Mouse (Mus musculus) forebrain, embryonic 10.5 days (tissue): Measurements from ENCODE around the gene Txndc5. TPM values are rescaled to one million over a fixed set of nuclear protein-coding genes. Genes with fewer than 3 reads are reported as not detected.
A peak's percentile ranks its signal among the peaks of the same experiment; 100 is the strongest.

Experiments
- DNase-seq: peaks from one replicate; pipeline ENCODE4 v3.0.0-alpha.2; 2017; ENCODE audit warnings: low spot score; ENCODE audit errors: extremely low spot score
- H3K27ac ChIP-seq: fragments of 300-500 bp; sonication (generic); 2 replicates; pipeline ENCODE4 v1.5.1; 2016; ENCODE audit warnings: mild to moderate bottlenecking
- H3K27me3 ChIP-seq: fragments of 300-500 bp; sonication (generic); 2 replicates; pipeline ENCODE4 v1.6.1; 2016; ENCODE audit warnings: mild to moderate bottlenecking; ENCODE audit not compliant: poor library complexity, severe bottlenecking
- H3K36me3 ChIP-seq: fragments of 300-500 bp; sonication (generic); replicated peaks from 2 replicates; pipeline ENCODE4 v1.6.1; 2016; ENCODE audit warnings: mild to moderate bottlenecking, moderate library complexity
- H3K4me1 ChIP-seq: fragments of 300-500 bp; sonication (generic); 2 replicates; pipeline ENCODE4 v1.6.1; 2016
- H3K4me3 ChIP-seq: fragments of 300-500 bp; sonication (generic); 2 replicates; pipeline ENCODE4 v1.5.1; 2016; ENCODE audit warnings: mild to moderate bottlenecking, moderate library complexity
- H3K9me3 ChIP-seq: fragments of 300-500 bp; sonication (generic); 2 replicates; pipeline ENCODE4 v1.6.1; 2016; ENCODE audit warnings: mild to moderate bottlenecking, moderate library complexity
- WGBS: fragments of 180-500 bp; shearing (Covaris S2); methylation state at CpG from one replicate; pipeline ENCODE4 v1.1.7; 2016; 5-methylcytosine and 5-hydroxymethylcytosine counted together
- polyA plus RNA-seq: library from polyadenylated mRNA; unstranded; fragments of >200 nt; fragmentation: Nextera tagmentation; extraction: Ambion mirVana; gene quantifications from 2 replicates; pipeline ENCODE4 v1.2.1, GENCODE M21; 2016

Gene Txndc5
- polyA plus RNA-seq, result 144 and 153 TPM in 2 replicates

DNA sequence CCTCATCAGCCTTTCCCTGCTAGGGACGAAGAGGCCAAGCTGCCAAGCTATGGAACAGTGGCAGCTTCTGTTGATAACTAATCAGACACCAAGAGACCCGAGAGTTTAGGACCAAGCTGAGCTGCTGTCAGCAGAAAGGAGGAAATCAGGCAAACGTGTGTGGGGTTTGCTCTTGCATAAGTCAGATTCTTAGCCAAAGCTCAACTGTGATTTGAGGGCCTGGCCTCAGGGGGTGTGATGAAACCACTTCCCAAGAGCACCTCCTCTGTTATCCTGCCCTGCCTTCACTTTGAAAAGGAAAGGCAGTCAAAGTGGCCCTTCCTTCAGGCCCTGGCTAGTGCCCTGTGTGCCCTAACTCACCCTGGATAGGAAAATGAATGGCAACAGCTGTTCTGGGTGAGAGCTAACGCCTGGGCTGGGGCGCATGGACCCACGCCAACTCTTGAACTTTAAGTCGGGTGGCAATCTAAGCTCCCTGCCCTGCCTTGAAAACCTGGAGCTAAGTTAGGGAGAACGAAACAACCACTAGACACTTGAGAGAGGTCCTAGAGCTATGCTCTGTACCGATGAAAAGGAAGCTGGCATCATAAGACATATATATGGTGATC, at the start of gene Txndc5:
Txndc5 (minus strand) TSS at position 138 of the 608 bp plus-strand sequence.
- 58% methylated on average over 9 of the region's 9 CpGs for WGBS
- Histone ChIP-seq H3K9me3 (no peaks in the 10 kb centered on the region), H3K27ac (peak within 1 kb of the TSS; percentile 94), H3K36me3 (peaks cover 7% of the 10 kb centered on the region; the same call in 1 of the 2 replicates), H3K4me3 (peak within 1 kb of the TSS; percentile 94), H3K27me3 (peaks cover 8% of the 10 kb centered on the region; the same call in 1 of the 2 replicates), H3K4me1 (peaks cover 32% of the 10 kb centered on the region)
- DNase-seq, result no peak

DNA sequence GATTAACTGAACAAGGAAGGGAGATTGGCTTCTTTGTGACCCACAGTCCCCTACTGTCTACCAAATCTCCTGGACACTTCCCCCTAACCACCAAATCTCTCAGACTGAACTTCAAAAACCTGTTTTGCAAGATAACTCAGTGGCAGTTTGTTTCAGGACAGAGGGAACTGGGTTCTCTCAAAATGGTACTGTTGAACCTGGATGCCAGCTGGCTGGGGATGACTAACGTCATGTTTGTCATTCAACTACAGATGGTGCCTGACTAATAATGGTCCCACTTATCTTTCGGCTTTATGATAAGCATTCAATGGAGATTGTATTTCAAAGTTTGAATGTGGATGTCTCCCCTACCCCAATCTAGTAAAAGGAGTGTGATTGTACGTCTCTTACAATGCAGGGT, 46.0 kb upstream of the Txndc5 start:
- WGBS, result 84% methylated on average over 3 of the region's 3 CpGs
- DNase-seq, result no peak
- no peak overlapping the region for H3K4me3 ChIP-seq
- no peak overlapping the region for H3K27ac ChIP-seq
- H3K27me3 ChIP-seq, result no peaks in the 10 kb centered on the region
- no peaks in the 10 kb centered on the region for H3K36me3 ChIP-seq
- peaks cover 3% of the 10 kb centered on the region; the same call in 1 of the 2 replicates for H3K4me1 ChIP-seq
- peaks cover 4% of the 10 kb centered on the region; the same call in 1 of the 2 replicates for H3K9me3 ChIP-seq

DNA sequence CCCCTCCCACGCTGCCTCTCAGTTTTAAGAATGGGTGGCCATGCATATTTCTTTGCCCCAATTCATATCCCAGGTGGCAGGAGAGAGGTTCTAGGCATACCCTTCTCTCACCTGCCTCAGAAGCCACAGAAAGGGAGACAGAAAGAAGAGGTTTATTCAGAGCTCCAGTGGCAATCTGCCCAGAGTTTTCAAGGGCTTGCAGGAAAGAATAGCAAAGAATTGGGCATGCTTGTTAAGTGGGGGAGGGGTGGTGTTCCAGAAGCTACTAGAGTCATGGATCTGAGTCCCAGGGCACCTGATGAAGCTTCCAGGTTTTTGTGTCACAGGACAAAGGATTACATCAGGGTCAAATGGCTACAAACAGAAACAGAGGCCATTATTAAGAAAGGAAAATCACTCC, 44.7 kb upstream of the Txndc5 start:
- no peaks in the 10 kb centered on the region for H3K36me3 ChIP-seq
- H3K4me1 ChIP-seq, result peaks cover 7% of the 10 kb centered on the region
- no peak for DNase-seq
- no peaks in the 10 kb centered on the region for H3K27me3 ChIP-seq
- no peak overlapping the region for H3K27ac ChIP-seq
- WGBS, result 86% methylated on average over 1 of the region's 1 CpGs
- H3K4me3 ChIP-seq, result no peak overlapping the region
- no peaks in the 10 kb centered on the region for H3K9me3 ChIP-seq

DNA sequence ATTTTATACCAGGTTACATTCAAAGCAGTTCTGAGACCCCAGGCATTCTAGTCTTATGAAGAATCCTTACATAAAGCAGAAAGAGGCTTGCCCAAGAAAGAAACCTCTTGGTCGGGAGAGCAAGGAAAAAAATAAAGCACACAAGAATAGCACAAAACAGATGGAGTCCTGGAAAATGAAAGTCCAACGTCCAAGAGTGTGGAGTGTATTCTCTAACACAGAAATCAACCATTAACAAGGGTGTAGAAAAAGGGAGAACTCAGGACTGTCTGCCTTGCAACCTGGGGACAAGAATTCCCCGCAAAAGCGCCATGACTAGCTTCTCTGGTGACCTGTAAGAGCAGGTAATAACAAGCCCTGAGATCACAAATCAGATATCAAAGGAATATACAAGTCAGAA, 36.6 kb upstream of the Txndc5 start:
- H3K36me3 ChIP-seq, result no peaks in the 10 kb centered on the region
- WGBS, result 84% methylated on average over 4 of the region's 4 CpGs
- H3K4me1 ChIP-seq, result peaks cover 7% of the 10 kb centered on the region
- no peak overlapping the region for H3K4me3 ChIP-seq
- H3K27ac ChIP-seq, result no peak overlapping the region
- no peaks in the 10 kb centered on the region for H3K27me3 ChIP-seq
- DNase-seq, result no peak
- no peaks in the 10 kb centered on the region for H3K9me3 ChIP-seq

DNA sequence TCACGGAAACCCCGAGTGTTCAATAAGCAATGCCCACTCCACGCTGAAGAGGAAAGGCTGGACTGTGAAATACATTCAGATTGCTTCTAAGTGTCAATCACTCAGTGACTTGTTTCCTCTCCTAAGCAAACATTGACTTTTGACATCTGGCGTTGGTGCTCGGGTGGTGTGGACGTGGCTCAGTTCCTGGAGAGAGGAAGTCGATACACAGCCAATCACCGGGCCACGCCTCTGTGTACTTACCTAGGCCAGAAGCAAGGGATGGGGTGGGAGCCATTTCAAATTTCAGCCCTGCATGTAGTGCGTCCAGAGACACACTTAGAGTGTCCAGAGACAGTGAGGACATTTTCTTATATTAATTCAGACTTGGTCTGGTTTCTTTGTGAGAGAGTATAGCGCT, 26.0 kb upstream of the Txndc5 start:
- H3K9me3 ChIP-seq, result no peaks in the 10 kb centered on the region
- no peak for DNase-seq
- no peaks in the 10 kb centered on the region for H3K4me1 ChIP-seq
- no peaks in the 10 kb centered on the region for H3K27me3 ChIP-seq
- H3K36me3 ChIP-seq, result no peaks in the 10 kb centered on the region
- no peak overlapping the region for H3K4me3 ChIP-seq
- no peak overlapping the region for H3K27ac ChIP-seq
- WGBS, result 84% methylated on average over 11 of the region's 11 CpGs

DNA sequence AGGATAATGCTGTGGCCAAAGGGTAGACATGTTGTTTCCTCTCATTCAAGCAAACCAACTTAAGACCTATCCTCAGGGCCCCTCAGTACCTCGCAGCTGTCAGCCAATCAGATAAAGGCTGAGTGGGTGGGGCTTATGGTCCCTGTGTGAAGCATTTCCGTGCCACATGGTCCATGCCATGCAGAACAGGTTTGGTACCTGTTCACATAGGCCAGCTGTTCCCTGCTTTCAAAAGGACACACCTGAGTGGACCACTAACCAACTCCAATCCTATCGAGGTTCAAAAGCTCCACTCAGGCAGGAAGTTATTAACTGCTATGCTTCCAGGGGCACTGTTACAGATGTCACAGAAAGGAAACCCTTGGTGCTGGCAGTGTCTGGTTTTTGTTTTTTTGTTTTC, 25.6 kb upstream of the Txndc5 start:
- Histone ChIP-seq H3K9me3 (no peaks in the 10 kb centered on the region), H3K4me1 (no peaks in the 10 kb centered on the region), H3K27me3 (no peaks in the 10 kb centered on the region), H3K36me3 (no peaks in the 10 kb centered on the region), H3K27ac (no peak overlapping the region), H3K4me3 (no peak overlapping the region)
- DNase-seq, result no peak
- 82% methylated on average over 3 of the region's 3 CpGs for WGBS

DNA sequence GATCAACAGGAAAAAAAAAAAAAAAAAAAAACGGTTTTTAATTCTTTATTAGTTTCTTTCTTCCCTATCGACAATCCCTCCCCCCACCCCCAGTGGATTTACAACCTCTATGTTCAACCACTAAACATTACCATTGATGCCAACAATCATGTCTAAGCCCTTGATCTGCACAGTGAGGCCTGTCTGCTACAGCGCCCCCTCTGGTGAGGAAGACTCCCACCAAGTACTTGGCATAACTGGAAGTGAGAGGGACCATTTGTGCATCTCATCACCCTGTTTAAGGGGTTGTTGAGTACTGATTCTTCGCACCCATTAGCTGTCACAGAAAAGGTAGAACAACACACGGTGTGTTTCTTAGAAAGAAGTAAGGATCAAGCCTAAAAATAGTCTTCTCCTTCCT, 20.1 kb upstream of the Txndc5 start:
- Histone ChIP-seq H3K4me3 (no peak overlapping the region), H3K9me3 (no peaks in the 10 kb centered on the region), H3K36me3 (no peaks in the 10 kb centered on the region), H3K4me1 (no peaks in the 10 kb centered on the region), H3K27ac (no peak overlapping the region), H3K27me3 (no peaks in the 10 kb centered on the region)
- no peak for DNase-seq
- WGBS, result 77% methylated on average over 5 of the region's 5 CpGs

DNA sequence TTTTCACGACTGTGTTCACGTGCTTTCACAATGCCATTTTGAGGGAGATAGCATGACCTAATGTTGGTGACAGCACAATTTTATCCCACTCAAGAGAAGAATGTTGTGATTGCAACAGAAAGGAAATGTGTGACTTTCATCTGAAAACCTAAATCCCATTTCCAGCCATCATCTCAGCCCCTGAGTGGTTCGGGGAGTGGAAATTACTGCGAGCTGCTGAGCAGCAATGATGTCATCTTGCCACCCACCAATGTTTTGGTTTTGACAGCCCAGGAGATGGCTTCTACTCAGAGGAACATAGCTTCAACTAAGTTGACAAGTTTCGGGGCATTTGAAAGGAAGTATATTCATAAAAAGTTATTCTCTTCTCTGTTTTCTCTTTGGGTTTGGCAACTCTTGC, 19.1 kb upstream of the Txndc5 start:
- no peak overlapping the region for H3K4me3 ChIP-seq
- no peak for DNase-seq
- H3K36me3 ChIP-seq, result no peaks in the 10 kb centered on the region
- no peaks in the 10 kb centered on the region for H3K9me3 ChIP-seq
- WGBS, result 95% methylated on average over 5 of the region's 5 CpGs
- H3K4me1 ChIP-seq, result no peaks in the 10 kb centered on the region
- H3K27ac ChIP-seq, result no peak overlapping the region
- H3K27me3 ChIP-seq, result no peaks in the 10 kb centered on the region

DNA sequence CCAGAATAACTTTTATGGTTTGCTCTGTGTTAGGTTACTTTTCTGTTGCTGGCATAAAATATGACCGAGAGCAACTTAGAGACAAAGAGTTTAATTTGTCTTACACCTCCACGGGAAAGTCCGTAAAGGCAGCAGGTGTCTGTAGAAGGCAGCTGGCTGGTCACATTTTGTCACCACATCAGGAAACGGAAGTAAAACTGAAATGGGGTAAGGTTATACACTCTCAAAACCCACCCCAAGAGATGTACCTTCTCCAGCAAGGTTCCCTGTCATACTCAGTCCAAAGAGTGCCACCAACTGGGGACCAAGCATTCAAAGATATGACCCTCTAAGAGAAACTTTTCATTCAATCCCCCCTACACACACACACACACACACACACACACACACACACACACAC, 18.1 kb upstream of the Txndc5 start:
- no peaks in the 10 kb centered on the region for H3K9me3 ChIP-seq
- H3K4me1 ChIP-seq, result no peaks in the 10 kb centered on the region
- no peak for DNase-seq
- H3K4me3 ChIP-seq, result no peak overlapping the region
- H3K27ac ChIP-seq, result no peak overlapping the region
- H3K27me3 ChIP-seq, result no peaks in the 10 kb centered on the region
- 86% methylated on average over 4 of the region's 4 CpGs for WGBS
- no peaks in the 10 kb centered on the region for H3K36me3 ChIP-seq

DNA sequence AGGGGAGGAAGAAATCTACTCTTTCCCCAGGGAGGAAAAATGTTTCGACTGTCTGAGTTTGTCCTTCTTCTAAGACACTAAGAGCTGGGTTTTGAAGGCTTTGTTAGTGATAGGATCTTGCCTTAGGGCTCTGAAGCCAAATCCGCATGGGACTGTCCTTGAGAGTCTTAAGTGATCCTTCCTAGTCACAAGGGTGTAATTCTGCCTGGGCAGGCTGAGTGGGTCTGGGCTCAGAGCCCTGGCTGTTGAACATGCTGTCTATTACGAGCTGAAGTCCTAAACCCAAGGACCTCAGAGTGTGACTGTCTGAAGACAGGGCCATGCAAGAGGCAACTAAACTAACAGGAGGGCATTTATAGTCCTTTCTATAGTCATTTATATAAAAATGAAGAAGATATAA, 16.8 kb upstream of the Txndc5 start:
- H3K36me3 ChIP-seq, result no peaks in the 10 kb centered on the region
- H3K4me1 ChIP-seq, result no peaks in the 10 kb centered on the region
- H3K4me3 ChIP-seq, result no peak overlapping the region
- H3K27me3 ChIP-seq, result no peaks in the 10 kb centered on the region
- no peak for DNase-seq
- no peak overlapping the region for H3K27ac ChIP-seq
- WGBS, result 71% methylated on average over 3 of the region's 3 CpGs
- no peaks in the 10 kb centered on the region for H3K9me3 ChIP-seq

DNA sequence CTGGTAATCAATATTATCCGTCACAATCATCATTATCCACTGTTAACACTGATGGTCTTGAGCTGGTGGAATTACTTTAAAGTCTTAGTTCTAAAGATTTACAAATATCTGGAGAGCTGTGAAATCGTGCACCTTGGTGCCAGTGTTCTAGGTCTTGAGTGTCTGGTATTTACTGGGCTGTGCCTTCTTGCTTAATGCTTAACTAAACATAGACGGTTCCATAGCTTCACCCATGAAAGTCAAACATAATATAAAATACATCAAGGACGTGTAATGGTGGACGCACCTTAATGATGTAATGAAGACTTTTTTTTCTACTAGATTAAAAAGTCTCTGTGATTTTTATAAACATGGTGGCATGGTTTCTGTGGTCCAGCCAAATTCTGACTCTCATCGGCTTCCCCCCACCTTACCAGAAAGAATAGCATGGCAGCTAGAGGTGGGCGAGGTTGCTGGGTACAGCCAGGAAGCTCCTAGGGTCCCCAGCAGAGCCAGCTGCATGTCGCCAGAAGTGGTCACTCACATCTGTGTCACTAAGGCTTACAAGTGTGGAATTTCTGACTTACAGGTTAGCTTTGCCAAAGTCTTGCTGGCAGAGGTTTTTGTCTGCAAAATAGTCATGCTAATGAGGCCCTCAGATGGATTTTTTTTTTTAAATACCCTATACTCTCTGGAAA, 16.3 kb upstream of the Txndc5 start:
- 90% methylated on average over 8 of the region's 8 CpGs for WGBS
- no peaks in the 10 kb centered on the region for H3K27me3 ChIP-seq
- H3K9me3 ChIP-seq, result no peaks in the 10 kb centered on the region
- no peaks in the 10 kb centered on the region for H3K4me1 ChIP-seq
- no peak overlapping the region for H3K4me3 ChIP-seq
- no peak for DNase-seq
- no peaks in the 10 kb centered on the region for H3K36me3 ChIP-seq
- H3K27ac ChIP-seq, result no peak overlapping the region

DNA sequence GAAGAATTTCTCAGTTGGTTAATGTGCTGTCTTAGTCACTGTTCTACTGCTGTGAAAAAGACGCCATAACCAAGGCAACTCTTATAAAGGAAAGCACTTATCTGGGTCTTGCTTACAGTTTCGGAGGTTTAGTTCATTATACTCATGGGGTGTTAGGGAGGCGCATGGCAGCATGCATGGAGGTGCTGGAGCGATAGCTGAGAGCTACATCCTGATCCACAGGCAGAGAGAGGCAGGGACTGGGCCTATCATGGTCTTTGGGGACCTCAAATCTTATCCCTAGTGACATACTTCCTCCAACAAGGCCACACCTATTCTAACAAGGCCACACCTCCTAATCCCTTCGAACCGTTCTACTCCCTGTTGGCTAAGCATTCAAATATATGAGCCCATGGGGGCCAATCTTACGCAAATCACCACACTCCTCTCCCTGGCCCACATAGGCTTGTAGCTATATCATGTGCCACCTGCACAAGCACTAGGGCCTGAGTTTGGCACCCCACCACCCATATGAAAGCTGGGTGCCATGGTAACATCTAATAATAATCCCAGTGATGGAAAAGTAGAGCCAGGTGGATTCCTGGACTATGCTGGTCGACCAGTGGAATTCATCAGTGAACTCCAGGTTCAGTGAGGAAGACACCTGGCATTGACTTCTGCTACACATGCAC, 15.0 kb upstream of the Txndc5 start:
- H3K36me3 ChIP-seq, result no peaks in the 10 kb centered on the region
- no peaks in the 10 kb centered on the region for H3K27me3 ChIP-seq
- no peak overlapping the region for H3K27ac ChIP-seq
- no peaks in the 10 kb centered on the region for H3K9me3 ChIP-seq
- no peaks in the 10 kb centered on the region for H3K4me1 ChIP-seq
- 86% methylated on average over 8 of the region's 8 CpGs for WGBS
- H3K4me3 ChIP-seq, result no peak overlapping the region
- DNase-seq, result no peak

DNA sequence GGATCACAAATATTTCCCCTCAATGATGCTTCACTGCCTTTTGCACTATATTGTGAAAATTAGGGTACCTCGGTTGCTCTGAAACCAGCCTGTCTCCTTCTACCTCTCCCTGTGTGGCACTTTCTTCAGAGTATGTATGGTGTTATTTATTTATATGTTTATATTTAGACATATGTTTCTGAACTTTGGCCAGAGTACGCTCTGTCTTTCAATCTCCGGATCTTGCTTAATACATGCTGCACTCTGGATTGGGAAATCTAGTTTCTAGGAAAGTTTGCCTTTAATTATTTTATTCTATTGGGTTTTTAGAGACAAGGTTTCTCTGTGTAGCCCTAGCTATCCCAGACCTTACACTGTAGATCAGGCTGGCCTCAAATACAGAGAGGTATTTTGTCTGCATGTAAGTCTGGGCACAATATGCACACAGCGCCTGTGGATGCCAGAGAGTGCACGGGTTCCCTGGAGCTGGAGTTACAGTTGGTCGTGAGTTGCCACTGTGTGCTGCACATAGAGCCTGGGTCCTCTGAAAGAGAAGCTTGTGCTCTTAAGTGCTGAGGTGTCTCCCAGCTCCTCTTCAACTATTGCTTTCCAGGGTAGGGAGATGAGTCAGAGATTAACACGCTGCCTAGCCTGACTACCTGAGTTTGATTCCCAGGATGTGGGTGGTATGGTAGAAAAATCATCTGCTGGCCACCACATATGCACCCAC, 10.7 kb upstream of the Txndc5 start:
- 92% methylated on average over 7 of the region's 7 CpGs for WGBS
- Histone ChIP-seq H3K27ac (no peak overlapping the region), H3K36me3 (no peaks in the 10 kb centered on the region), H3K4me1 (no peaks in the 10 kb centered on the region), H3K27me3 (no peaks in the 10 kb centered on the region), H3K4me3 (no peak overlapping the region), H3K9me3 (no peaks in the 10 kb centered on the region)
- no peak for DNase-seq
